Mouse (Mus musculus) adrenal gland, postnatal 14 days (tissue): ENCODE measurements at regions not wholly inside any gene's neighbourhood (a gene's known extent, or its start where the extent isn't known, plus 50 kb on each side); places are given as distances from the start of the nearest gene placed in this dataset.
A peak's percentile ranks its signal among the peaks of the same experiment; 100 is the strongest.

Experiments
- DNase-seq: peaks from one replicate; pipeline ENCODE4 v3.0.0; 2021; ENCODE audit warnings: mixed read lengths

DNA sequence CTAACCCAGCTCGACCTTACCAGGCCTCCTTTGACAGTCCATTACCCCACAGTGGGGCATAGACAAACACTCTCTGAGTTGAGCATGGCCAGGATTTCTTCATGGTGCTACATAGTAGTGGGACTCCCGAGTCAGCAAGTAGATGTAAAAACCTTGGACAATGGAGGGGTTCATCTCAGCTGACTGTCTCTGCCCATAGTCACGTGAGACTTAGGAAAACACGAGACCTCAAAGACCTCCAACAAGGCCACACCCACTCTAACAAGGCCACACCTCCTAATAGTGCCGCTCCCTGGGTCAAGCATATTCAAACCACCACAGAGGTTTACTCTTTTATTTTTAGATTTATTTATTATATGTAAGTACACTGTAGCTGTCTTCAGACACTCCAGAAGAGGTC is 52.5 kb upstream of the Cldn24 start:
- no peak for DNase-seq

DNA sequence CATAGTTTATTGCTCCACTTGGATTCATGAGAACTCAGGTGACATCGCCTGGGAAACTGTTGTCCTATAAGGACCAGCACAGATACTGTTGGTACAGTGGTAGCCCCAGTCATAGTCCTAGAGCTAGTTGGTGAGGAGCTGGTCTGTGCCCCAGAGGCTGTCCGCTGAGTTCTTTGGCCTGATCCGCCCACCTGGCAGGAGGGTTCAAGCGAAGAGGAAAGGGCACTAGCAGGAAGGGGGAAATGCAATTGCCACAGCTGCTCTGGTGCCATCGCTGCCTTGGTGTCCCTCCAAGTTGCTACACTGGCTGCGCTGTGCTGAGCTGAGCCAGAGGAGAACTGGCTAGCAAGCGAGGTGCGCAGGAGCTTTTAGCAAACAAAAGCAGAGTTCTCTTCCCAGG is 53.2 kb upstream of the Cldn24 start:
- peak; percentile 53 for DNase-seq

DNA sequence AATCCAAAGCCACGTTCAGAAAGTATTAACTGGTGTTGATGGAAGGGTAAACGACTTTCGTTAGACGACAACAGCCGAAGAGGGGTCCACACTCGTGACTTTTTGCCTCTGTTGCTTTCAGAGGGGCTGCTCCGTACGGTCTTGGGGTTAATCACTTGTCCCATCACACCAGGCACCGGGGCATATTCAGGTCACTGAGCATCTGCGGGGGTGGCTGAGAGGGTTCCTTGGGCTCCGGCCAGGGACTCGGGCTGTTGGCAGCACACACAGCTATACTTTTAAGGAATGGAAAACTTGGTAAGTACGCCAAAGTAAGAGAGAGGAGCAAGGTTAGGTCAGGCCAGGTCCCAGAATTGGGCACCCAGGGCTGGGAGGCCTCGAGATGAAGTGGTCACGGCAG is 50.7 kb upstream of the Cdkn2aip start:
- DNase-seq = peak; percentile 56

DNA sequence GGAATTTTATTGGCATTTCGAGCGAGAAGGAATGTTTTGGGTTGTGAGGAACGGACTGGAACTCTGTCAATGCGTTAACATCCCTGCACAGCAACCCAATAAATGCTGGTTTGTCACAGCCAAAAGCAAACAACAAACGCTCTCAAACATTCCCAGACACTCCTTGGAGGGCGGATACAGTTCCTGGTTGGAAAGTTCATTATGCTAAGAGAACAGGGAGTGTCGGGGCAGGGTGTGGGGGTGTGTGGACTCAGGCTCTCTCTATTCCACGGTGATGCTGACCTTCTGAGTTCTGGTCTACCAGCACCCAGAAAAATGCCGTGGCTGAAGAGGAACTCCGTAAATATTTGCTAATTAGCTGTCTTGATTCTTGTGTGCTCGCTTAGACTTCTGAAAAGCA is 50.3 kb upstream of the Cdkn2aip start:
- no peak for DNase-seq
